Mouse (Mus musculus) liver, adult 2 months (tissue): ENCODE data around the gene Phf19.

Source experiments
- CTCF ChIP-seq: fragments of 200-500 bp; IDR thresholded peaks from 2 replicates; pipeline ENCODE4 v1.5.1; 2011; ENCODE audit warnings: low read depth, low read length, control low read depth
- POLR2A ChIP-seq: fragments of 200-500 bp; IDR thresholded peaks from 2 replicates; pipeline ENCODE4 v1.6.1; 2011; ENCODE audit warnings: low read length, control low read depth; ENCODE audit not compliant: insufficient read depth; ENCODE audit errors: extremely low read depth

GRCm38 (mm10) chr2:34953018-34953417 lies 39.2 kb upstream of the Phf19 start:
- TF ChIP-seq CTCF (no peak), POLR2A (no peak)
